Mouse (Mus musculus): Measurements from ENCODE around the gene Irf2bpl. TPM values are rescaled to one million over a fixed set of nuclear protein-coding genes. Genes with fewer than 3 reads are reported as not detected.

Gene Irf2bpl
- polyA plus RNA-seq, 1 experiment from 2014 or later = 57.9 TPM

GRCm38 (mm10) chr12:86882279-86883018, 2.1 kb downstream of the Irf2bpl start:
- H3K4me1 ChIP-seq (replicated peaks; ENCODE audit: insufficient read depth, low read length) = peaks cover 35% of the 10 kb centered on the region
- H3K4me3 ChIP-seq (replicated peaks; ENCODE audit: low read depth, low read length) = peak overlapping the region; percentile 90
- H3K27ac ChIP-seq = peak overlapping the region; percentile 100
- WGBS = under 1% methylated on average over 59 of the region's 59 CpGs
- no peak for TF ChIP-seq CTCF (IDR thresholded peaks at IDR 0.05; ENCODE audit: low read depth)
- H3K36me3 ChIP-seq (ENCODE audit: insufficient read depth, low read length) = no peaks in the 10 kb centered on the region
- H3K9me3 ChIP-seq (replicated peaks; ENCODE audit: low read length) = no peaks in the 10 kb centered on the region
- peak overlapping the region; percentile 97 for H3K9ac ChIP-seq (ENCODE audit: low read depth, low read length)
- ATAC-seq (replicated peaks; ENCODE audit: low FRiP score, low read depth) (peak; percentile 3; the same call in 1 of the 2 replicates), DNase-seq (ENCODE audit: low spot score) (no peak)
- peak overlapping the region; percentile 93 for H3K4me2 ChIP-seq (ENCODE audit: low read length)
- no peaks in the 10 kb centered on the region for H3K27me3 ChIP-seq (ENCODE audit: insufficient read depth, low read length)

DNA sequence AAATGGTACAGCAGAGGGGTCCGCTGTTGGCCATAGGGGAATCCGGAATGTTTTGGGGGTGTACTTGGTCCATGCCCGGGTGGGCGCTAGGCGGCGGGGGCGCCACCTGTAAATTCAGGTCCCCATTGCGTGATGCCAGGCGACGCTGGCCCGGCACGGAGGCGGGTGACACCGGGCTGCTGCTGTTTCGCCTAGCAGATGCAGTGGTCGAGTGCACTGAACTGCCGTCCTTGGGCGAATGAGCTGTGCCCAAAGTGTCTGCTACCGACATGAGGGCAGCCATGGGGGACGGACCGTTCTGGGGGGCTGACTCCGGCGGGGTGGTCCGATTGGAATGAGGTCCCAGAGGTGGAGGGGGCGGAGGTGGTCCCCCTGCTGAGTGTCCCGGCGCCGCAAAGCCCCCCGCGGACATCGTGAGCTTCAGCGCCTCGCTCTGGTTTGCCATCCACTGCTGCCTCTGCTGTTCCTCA, 2.8 kb downstream of the Irf2bpl start:
- Histone ChIP-seq H3K9me3 (replicated peaks; ENCODE audit: low read length) (no peaks in the 10 kb centered on the region), H3K27me3 (ENCODE audit: insufficient read depth, low read length) (no peaks in the 10 kb centered on the region), H3K36me3 (ENCODE audit: insufficient read depth, low read length) (no peaks in the 10 kb centered on the region), H3K9ac (ENCODE audit: low read depth, low read length) (peak overlapping the region; percentile 97), H3K27ac (peak overlapping the region; percentile 100; the same call in 1 of the 2 replicates), H3K4me3 (replicated peaks; ENCODE audit: low read depth, low read length) (peak overlapping the region; percentile 90), H3K4me1 (replicated peaks; ENCODE audit: insufficient read depth, low read length) (peaks cover 31% of the 10 kb centered on the region), H3K4me2 (ENCODE audit: low read length) (peak overlapping the region; percentile 93)
- DNase-seq (ENCODE audit: low spot score) (no peak), ATAC-seq (replicated peaks; ENCODE audit: low FRiP score, low read depth) (no peak)
- no peak; the same call in 1 of the 2 replicates for TF ChIP-seq CTCF (IDR thresholded peaks at IDR 0.05; ENCODE audit: low read depth)
- WGBS = 13% methylated on average over 33 of the region's 33 CpGs

DNA sequence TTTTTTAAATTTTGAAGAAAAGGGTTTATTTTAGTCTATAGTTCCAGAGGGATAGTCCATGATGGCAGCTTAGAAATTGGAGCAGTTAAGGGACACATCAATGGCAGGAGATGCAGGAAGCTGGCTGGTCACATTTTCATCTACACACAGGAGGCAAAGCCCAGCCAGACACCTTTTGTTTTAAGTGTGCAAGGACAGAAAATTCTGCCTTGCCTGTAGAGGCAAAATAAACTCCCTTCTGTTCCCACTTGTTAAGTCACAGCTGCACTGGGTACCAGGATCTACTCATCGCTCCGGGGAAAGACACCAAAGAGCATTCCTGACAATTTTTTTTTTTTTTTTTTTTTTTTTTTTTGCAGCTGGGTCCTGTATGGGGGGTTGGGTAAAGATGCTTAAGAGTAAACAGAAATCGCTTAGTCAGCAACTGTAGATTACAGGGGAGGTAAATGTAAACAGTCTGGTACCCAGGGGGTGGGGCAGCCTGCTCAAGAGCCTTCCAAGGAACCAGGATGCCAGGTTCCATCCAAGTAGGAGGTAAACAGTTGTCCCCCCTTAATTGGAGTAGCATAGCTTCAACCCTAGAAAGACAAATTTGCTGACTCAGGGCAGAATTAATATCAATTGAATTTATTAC, 4.4 kb downstream of the Irf2bpl start:
- Histone ChIP-seq H3K4me2 (ENCODE audit: low read length) (peak overlapping the region; percentile 33; the same call in 1 of the 2 replicates), H3K36me3 (ENCODE audit: insufficient read depth, low read length) (no peaks in the 10 kb centered on the region), H3K4me3 (replicated peaks; ENCODE audit: low read depth, low read length) (no peak overlapping the region), H3K4me1 (replicated peaks; ENCODE audit: insufficient read depth, low read length) (peaks cover 21% of the 10 kb centered on the region), H3K27ac (no peak overlapping the region), H3K9me3 (replicated peaks; ENCODE audit: low read length) (no peaks in the 10 kb centered on the region), H3K27me3 (ENCODE audit: insufficient read depth, low read length) (no peaks in the 10 kb centered on the region), H3K9ac (ENCODE audit: low read depth, low read length) (no peak overlapping the region)
- no peak for TF ChIP-seq CTCF (IDR thresholded peaks at IDR 0.05; ENCODE audit: low read depth)
- DNase-seq (ENCODE audit: low spot score) = no peak
- 71% methylated on average over 3 of the region's 3 CpGs for WGBS
- ATAC-seq (replicated peaks; ENCODE audit: low FRiP score, low read depth) = no peak

- no peaks in the 10 kb centered on the region for H3K9me3 ChIP-seq (replicated peaks; ENCODE audit: low read length)
- ATAC-seq (replicated peaks; ENCODE audit: low FRiP score, low read depth) = no peak
- H3K9ac ChIP-seq (ENCODE audit: low read depth, low read length) = no peak overlapping the region
- H3K4me1 ChIP-seq (replicated peaks; ENCODE audit: insufficient read depth, low read length) = peaks cover 20% of the 10 kb centered on the region
- no peaks in the 10 kb centered on the region for H3K36me3 ChIP-seq (ENCODE audit: insufficient read depth, low read length)
- 0 out of 2 replicates have a peak overlapping the region, but pooled peaks have one; percentile 21 for H3K4me2 ChIP-seq (ENCODE audit: low read length)
- no peaks in the 10 kb centered on the region for H3K27me3 ChIP-seq (ENCODE audit: insufficient read depth, low read length)
- no peak overlapping the region for H3K4me3 ChIP-seq (replicated peaks; ENCODE audit: low read depth, low read length)
- WGBS = 48% methylated on average over 6 of the region's 6 CpGs
- DNase-seq (ENCODE audit: low spot score) = no peak
- TF ChIP-seq CTCF (IDR thresholded peaks at IDR 0.05; ENCODE audit: low read depth) = no peak
- peak overlapping the region; percentile 71 for H3K27ac ChIP-seq
These were observed 5.0 kb downstream of the Irf2bpl start for GRCm38 (mm10) chr12:86879446-86880085.

- H3K27ac ChIP-seq = peak overlapping the region; percentile 71
- no peak for TF ChIP-seq CTCF (IDR thresholded peaks at IDR 0.05; ENCODE audit: low read depth)
- H3K36me3 ChIP-seq (ENCODE audit: insufficient read depth, low read length) = no peaks in the 10 kb centered on the region
- peak overlapping the region; percentile 21; the same call in 1 of the 2 replicates for H3K4me2 ChIP-seq (ENCODE audit: low read length)
- no peaks in the 10 kb centered on the region for H3K27me3 ChIP-seq (ENCODE audit: insufficient read depth, low read length)
- DNase-seq (ENCODE audit: low spot score) (peak; percentile 88), ATAC-seq (replicated peaks; ENCODE audit: low FRiP score, low read depth) (no peak)
- no peaks in the 10 kb centered on the region for H3K9me3 ChIP-seq (replicated peaks; ENCODE audit: low read length)
- no peak overlapping the region for H3K9ac ChIP-seq (ENCODE audit: low read depth, low read length)
- WGBS = 29% methylated on average over 16 of the region's 16 CpGs
- H3K4me3 ChIP-seq (replicated peaks; ENCODE audit: low read depth, low read length) = no peak overlapping the region
- H3K4me1 ChIP-seq (replicated peaks; ENCODE audit: insufficient read depth, low read length) = peaks cover 20% of the 10 kb centered on the region
These were observed 5.9 kb downstream of the Irf2bpl start for GRCm38 (mm10) chr12:86878426-86879353.

Data from kidney, postnatal 0 days (tissue).